Mouse (Mus musculus) embryonic fibroblast, embryonic 13.5 days (primary cell): ENCODE measurements around the gene 4930469K13Rik. TPM values are rescaled to one million over a fixed set of nuclear protein-coding genes. Genes with fewer than 3 reads are reported as not detected.

Source experiments
- H3K27ac ChIP-seq: 2 replicates; pipeline ENCODE4 v1.5.1; 2012; ENCODE audit warnings: low read length, control low read depth, inconsistent platforms; ENCODE audit not compliant: insufficient read depth
- H3K4me1 ChIP-seq: 2 replicates; pipeline ENCODE4 v1.6.1; 2011; ENCODE audit warnings: low read length; ENCODE audit not compliant: control insufficient read depth, insufficient read depth
- H3K4me3 ChIP-seq: 2 replicates; pipeline ENCODE4 v1.5.1; 2011; ENCODE audit warnings: mild to moderate bottlenecking, control low read depth, low read length; ENCODE audit not compliant: insufficient read depth
- CTCF ChIP-seq: IDR thresholded peaks from 2 replicates; pipeline ENCODE4 v1.5.1; 2011; ENCODE audit warnings: mild to moderate bottlenecking, control low read depth, low read length, moderate library complexity, borderline replicate concordance; ENCODE audit not compliant: insufficient read depth
- POLR2A ChIP-seq: IDR thresholded peaks from 2 replicates; pipeline ENCODE4 v1.6.1; 2011; ENCODE audit warnings: low read depth, mild to moderate bottlenecking, control low read depth, low read length, moderate library complexity
- polyA plus RNA-seq: library from polyadenylated mRNA; stranded (reverse); fragments of >200 nt; gene quantifications from 2 replicates; pipeline ENCODE4 v1.2.4, GENCODE M21; 2011; ENCODE audit warnings: low read depth; ENCODE audit not compliant: missing spikeins, insufficient read length

Gene 4930469K13Rik
- polyA plus RNA-seq, 1 experiment: not detected

DNA sequence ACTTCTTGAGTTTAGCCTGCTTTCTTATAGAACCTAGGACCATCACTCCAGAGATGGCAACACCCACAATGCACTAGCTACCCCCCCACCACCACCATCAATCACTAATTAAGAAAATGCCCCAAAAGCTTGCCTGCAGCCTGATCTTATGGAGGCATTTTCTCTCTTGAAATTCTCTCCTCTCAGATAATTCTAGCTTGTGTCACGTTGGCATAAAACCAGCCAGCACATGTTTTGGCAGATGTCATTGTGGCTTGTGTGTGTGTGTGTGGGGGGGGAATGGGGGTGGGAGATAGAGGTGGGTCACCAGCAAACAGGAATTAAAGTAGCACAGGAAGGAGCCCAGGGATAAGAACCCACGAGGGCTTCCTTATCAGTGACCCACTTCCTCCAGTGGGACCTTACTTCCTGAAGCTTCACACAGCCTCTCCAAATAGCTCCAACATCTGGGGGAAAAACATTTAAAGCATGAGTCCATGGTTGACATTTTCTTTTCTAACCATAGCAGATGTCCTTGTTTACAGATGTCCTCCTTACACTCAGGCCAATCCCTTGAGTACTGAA is 18.3 kb upstream of the 4930469K13Rik start:
- Histone ChIP-seq H3K4me1 (no peaks in the 10 kb centered on the region), H3K4me3 (no peak overlapping the region), H3K27ac (no peak overlapping the region)
- no peak for TF ChIP-seq POLR2A
- TF ChIP-seq CTCF: no peak

DNA sequence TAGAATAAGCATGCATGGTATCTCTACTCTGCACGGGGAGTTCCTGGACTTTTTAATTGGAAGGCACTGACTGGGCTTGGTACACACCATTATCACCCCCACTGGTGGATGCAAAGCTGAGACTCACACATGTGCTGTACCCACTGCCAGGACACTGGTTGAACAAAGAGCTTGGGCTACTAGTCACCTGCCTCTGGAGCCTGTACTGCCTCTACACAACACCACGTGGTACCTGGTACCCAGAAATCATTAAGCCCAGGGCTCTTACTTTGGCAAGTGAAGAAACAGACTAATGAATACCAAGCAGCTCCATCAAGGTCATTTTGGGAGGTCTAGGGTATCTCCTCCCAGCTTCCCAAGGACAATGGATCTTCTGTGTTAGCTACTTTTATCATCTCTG is 15.4 kb upstream of the 4930469K13Rik start:
- no peak overlapping the region for H3K4me3 ChIP-seq
- no peak for TF ChIP-seq CTCF
- no peak for TF ChIP-seq POLR2A
- H3K4me1 ChIP-seq: no peaks in the 10 kb centered on the region
- no peak overlapping the region for H3K27ac ChIP-seq

GRCm38 (mm10) chr11:34112781-34113380 is 14.5 kb upstream of the 4930469K13Rik start:
- no peak overlapping the region for H3K27ac ChIP-seq
- no peak overlapping the region for H3K4me3 ChIP-seq
- TF ChIP-seq CTCF (no peak), POLR2A (no peak)
- no peaks in the 10 kb centered on the region for H3K4me1 ChIP-seq

- Histone ChIP-seq H3K4me1 (no peaks in the 10 kb centered on the region), H3K27ac (no peak overlapping the region), H3K4me3 (no peak overlapping the region)
- TF ChIP-seq CTCF: no peak
- TF ChIP-seq POLR2A: no peak
These were observed 13.6 kb upstream of the 4930469K13Rik start for GRCm38 (mm10) chr11:34111940-34112339.

GRCm38 (mm10) chr11:34109260-34109659 is 10.9 kb upstream of the 4930469K13Rik start:
- Histone ChIP-seq H3K4me1 (no peaks in the 10 kb centered on the region), H3K27ac (no peak overlapping the region), H3K4me3 (no peak overlapping the region)
- TF ChIP-seq CTCF (no peak), POLR2A (no peak)

DNA sequence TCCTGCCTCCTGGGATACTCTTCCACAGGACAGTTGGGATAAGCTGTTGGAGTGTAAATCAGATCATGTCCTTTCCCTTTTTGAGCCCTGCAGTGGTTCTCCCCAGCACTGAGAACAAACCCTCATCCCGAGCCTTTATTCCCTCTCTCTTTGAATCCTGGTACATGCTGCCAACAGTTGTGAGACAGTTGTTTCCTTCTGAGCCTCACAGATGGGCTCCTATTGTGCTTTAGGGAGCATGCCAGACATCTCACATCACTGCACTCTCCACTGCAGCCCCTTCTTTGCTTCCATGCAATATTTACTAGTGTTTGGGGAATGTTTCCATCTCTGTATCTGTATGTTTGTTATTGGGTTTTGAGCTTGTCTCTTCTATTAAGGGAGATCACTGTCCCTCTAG is 6.6 kb upstream of the 4930469K13Rik start:
- no peak for TF ChIP-seq CTCF
- no peak overlapping the region for H3K27ac ChIP-seq
- H3K4me3 ChIP-seq: no peak overlapping the region
- H3K4me1 ChIP-seq: no peaks in the 10 kb centered on the region

DNA sequence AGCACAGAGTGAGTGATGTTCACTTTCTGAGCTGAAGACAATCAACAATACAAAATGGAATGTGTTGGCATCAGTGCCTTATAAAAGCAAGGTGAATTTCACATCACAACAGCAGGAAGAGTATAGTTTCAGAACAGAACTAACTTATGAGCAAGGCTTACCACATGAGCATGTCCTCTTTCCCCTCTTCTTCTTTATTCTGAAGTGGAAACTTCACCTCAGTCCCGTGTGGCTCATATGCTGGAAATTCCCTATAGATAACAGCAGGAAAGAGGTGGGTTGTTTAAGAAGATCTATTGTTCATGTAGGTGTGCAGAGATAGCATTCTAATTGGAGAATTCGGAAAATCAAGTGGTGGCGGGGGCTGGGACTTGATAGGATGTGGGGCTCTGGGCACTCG is 3.5 kb upstream of the 4930469K13Rik start:
- no peaks in the 10 kb centered on the region for H3K4me1 ChIP-seq
- no peak overlapping the region for H3K4me3 ChIP-seq
- no peak for TF ChIP-seq CTCF
- no peak for TF ChIP-seq POLR2A
- H3K27ac ChIP-seq: no peak overlapping the region

GRCm38 (mm10) chr11:34087064-34087463 is 11.3 kb downstream of the 4930469K13Rik start:
- Histone ChIP-seq H3K4me3 (no peak overlapping the region), H3K4me1 (no peaks in the 10 kb centered on the region), H3K27ac (no peak overlapping the region)
- no peak for TF ChIP-seq POLR2A
- TF ChIP-seq CTCF: no peak

DNA sequence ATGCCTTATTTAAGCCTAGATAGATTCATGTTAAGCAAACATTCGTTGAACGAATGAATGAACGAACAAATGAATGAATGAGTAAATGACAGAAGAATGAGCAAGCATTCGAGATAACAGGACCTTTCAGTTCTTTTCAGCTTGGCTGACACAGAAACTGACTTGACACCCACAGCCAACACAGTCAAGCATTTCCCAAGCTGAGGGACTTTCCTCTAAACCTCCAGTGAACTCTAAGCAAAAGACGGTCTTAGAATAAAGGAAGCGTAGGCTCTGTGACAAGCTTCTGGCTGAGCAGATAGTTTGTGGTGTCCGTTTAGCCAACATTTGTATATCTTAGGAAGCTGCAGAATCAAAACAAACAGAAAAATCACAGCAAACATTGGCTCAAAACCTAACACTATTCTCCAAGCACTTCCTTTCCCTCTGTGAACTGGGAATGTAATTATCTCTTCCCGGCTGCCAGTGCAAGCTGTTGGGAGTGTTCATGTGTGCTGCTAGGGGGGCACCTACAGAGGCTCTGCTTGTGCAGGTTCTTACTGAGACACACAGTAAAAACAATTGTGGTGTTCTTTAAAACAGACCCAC is 12.1 kb downstream of the 4930469K13Rik start:
- TF ChIP-seq CTCF (no peak), POLR2A (no peak)
- H3K4me1 ChIP-seq: no peaks in the 10 kb centered on the region
- H3K4me3 ChIP-seq: no peak overlapping the region
- no peak overlapping the region for H3K27ac ChIP-seq

- TF ChIP-seq POLR2A (no peak), CTCF (no peak)
- H3K4me1 ChIP-seq: no peaks in the 10 kb centered on the region
- no peak overlapping the region for H3K27ac ChIP-seq
- no peak overlapping the region for H3K4me3 ChIP-seq
These were observed 13.7 kb downstream of the 4930469K13Rik start for GRCm38 (mm10) chr11:34084639-34085038.

DNA sequence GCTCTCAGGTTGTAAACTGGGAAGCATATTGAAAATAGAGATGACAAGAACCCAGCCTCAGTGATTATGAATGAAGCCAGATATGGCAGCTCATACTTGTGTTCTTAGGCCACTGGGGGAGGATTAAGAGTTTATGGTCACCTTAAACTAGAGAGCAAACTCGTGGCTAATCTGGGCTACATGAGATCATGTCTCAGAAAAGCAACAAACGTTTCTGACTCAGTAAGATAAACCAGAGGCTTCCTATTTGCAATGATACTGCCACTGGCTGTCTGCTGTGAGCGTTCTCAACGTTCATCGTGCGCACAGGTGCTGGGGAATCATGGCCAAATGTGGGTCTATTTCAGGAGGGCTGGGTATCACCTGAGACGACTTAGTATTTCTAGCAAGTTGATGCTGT is 14.6 kb downstream of the 4930469K13Rik start:
- Histone ChIP-seq H3K4me1 (no peaks in the 10 kb centered on the region), H3K4me3 (no peak overlapping the region), H3K27ac (no peak overlapping the region)
- TF ChIP-seq CTCF (no peak), POLR2A (no peak)
